Mouse (Mus musculus): ENCODE measurements at regions not wholly inside any gene's neighbourhood (a gene's known extent, or its start where the extent isn't known, plus 50 kb on each side); places are given as distances from the start of the nearest gene placed in this dataset.
A peak's percentile ranks its signal among the peaks of the same experiment; 100 is the strongest.

DNA sequence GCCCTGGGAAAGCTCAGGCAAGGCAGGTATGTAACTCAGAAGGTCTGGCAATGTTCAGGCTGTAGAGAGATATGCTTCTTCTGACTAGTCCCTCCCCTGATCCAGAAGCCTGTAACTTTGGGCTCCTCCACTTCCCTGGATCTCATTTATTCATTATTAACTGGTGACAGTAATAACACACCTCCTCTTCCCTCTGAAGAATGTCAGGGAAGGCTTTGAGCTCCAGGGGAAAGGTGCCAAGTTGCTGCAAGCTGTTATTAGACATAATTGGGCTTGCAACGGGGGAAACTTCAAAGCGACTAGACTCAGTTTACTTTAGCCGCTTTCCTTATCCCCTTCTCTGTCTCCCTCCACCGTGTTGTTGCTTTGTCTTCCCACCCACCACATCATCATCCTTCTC lies 75.6 kb upstream of the Tmprss2 start:
- DNase-seq, result no peak

DNA sequence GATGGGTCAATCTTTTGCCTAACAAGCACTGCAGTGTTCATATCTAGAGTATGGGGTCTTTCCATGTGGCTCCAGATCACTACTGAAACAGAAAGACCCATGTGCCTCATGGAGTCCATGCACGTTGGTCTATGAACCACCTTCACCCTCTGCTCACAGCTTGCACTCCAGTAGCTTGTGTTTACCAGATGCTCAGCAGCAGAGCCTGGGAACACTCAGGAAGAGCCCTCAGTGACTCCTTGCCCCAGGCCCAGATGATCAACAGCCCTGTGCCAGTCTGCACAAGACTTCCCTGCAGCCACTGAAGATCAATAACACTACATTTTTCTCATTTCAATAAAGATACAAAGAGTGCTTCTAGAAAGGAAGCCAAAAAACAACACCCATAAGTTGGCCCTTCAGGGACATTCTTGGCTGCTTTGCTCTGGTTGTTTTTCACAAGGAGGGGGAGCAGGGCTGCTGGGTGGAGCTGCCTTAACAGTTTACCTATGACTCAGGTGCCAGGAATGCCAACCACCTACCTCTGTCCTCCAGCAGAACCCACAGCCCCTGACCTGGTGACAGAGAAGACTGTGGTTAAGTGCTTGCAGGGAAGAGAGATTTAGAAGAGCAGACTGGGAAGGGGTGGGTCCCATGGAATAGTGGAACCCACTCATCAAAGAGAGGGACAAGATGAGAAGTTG lies 74.7 kb upstream of the Tmprss2 start:
- DNase-seq, result no peak

DNA sequence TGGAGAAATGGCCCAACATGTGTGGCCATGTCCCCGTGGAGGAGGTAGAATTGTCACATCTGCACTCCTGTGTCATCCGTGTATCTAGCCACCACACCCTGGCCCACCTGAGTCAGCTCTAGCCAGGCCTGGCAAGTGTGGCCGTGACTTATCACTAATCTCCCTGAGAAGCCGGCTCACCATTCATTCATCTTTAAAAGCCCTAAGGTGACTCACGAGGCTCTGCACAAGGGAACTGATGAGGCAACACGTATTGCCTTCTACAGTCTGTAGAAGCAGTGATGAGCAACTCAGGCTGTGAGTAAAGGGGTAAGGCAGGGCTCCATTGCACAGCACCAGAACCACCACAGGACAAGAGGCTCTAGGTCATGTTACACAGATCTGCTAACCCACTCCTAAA lies 70.2 kb upstream of the Tmprss2 start:
- no peak for DNase-seq

DNA sequence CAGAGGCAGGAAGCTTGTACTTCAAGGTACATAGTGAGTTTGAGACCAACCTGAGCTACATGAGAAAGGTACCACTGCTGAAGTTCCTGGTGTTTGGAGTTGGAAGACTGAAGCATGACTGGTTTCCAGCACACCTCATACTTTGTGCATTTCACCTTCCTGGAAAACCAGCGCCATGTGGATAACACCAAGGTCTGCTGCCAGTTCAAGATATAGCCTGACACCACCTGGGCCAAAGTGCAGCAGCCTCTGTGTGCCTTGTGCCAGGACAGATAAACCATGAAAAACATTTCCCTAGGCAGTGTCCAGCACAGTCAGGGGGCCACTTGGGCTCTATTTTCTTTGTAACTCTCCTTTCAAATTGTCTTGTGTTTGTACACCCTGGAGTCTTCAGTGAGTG lies 68.8 kb upstream of the Tmprss2 start:
- DNase-seq, result no peak

DNA sequence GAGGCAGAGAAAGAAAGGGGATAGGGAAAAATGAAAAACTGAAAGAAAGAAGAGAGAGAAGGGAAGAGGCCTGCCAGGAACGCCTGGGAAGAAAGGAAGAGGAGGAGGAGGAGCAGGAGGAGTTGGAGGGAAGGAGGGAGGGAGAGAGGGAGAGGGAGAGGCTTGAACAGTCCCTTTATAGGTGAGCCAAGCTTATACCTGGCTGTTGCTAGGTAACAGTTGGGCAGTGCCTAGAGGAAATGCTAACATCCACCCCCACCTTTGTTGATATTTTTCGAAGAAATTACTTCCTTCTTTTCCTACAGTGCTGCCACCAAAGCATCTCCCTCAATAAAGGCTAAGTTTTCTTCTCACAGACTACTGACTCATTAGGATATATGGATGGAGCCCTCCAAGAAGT lies 68.3 kb upstream of the Tmprss2 start:
- DNase-seq, result no peak

DNA sequence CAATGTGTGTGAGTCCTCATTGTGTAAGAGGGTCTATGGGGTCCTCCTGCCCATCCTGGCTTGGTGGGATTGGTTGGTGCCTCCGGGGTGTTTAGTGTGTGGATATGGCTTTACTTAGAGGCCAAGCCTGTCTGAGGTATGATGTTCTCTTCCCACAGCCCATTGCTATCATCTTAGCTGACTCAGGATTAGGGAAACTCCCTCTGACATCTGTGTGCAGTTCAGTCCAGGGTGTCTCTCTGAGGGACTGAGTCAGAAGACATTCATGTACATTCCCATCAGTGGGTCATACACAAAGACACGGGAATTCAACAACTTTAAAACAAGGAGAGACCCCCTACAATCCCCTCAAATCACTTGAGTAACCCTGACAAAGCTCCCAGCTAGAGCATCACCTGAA lies 66.6 kb upstream of the Tmprss2 start:
- DNase-seq, result no peak

DNA sequence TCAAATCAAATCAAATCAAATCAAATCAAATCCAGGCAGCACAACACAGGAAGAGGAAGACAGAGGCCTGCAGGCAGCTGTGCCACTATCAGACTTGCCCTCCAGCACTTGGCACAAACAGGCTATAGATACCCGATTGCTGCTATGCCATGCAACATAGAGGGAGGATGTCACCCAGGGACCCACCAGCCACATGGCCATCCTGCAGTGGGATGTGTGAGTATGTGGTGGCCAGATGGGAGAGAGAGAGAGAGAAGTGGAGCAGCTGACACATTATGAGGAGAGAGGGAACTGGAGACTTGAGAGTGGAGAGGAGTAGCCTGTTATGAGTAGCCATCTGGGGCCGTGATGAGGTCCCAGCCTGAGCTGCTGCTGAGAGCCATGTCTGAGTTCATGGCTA lies 62.6 kb upstream of the Tmprss2 start:
- peak in 1 of 2 experiments; percentile 5 for DNase-seq

DNA sequence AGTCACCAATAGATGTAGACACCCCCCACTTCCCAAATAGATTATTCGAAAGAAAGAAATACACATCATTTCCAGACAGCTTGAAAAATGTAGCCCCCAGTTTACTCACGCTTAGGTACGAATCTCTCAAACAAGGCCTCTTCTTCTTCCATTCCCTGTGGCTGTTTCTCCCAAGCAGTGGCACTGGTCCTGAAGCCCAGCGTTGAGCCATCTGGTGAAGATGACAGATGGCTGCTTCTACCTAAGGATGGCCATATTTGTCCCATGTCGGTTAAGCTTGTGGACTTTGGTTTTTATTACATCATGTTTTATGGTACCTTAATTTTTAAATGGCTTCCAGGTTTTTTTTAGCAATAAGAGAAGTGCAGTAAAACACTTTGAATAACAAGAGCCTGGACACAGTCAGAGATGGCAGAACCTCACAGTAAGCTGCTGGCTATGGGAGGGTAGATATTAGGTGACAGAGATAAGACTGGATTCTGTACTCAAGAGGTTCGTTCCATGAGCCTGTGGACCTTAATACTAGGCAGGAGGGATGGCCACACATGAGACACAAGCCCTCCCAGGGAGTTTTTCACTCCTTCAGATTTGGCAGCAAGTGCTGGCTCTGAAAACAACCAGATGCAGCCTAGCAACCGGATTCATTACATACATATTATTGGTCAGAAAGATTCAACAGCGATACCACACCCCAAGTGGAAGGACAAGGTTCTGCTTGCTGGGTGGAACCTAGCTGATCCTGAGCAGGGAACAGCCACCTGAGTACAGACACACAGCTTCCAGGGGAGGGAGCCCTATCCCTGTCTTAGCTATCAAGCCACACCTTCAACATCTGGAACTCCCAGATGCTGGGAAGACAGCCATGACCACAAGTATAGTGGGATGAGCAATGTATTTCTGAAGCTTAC lies 59.4 kb upstream of the Tmprss2 start:
- DNase-seq, result peak; percentile 24 to 31

DNA sequence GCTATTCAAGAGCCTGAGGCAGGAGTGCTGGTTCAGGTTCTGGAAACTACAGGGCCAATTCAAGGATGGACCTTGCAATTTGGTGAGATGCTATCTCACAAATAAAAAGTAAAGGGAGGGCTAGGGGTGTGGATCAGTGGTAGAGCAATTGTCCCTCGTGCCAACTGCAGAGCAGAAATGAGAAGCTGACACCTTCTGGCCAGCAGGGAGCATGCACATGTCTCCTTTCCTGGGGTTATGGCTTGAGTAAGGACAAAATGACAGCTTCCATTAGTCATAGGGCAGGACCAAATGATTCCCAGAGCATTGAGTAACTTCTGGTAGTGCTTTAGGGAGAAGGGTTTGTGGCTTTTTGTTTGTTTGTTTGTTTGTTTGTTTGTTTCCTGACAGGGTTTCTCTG lies 56.5 kb upstream of the Tmprss2 start:
- no peak for DNase-seq

DNA sequence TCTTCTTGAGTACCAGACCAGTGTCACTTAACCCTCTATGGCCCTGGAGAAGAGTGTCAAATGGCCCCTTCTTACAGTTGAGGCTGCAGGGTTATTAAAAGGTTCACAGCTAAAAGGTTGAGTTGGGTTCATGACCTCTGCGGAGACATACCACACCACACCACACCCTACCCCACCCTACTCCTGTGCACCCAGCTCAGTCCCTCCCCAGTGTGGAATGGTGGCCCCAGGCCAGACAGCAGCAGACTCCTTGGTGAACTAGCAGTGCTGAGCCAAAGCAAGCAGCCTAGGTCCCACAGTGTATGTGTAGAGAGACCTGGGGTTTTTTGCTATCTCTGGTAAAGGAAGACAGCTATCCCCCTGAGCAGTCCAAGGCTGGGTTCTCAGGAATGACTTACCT lies 54.5 kb upstream of the Tmprss2 start:
- no peak for DNase-seq
